Mouse (Mus musculus) neural tube, embryonic 12.5 days (tissue): Measurements from ENCODE around the gene Zfp704. TPM values are rescaled to one million over a fixed set of nuclear protein-coding genes. Genes with fewer than 3 reads are reported as not detected.

ENCODE experiments used
- ATAC-seq: fragments of 200-750 bp; cut with Nextera tagmentation; 2 replicates; pipeline ENCODE4 v1.8.0; 2017; ENCODE audit warnings: low read depth, mild to moderate bottlenecking, moderate TSS enrichment, moderate library complexity; ENCODE audit not compliant: low FRiP score
- H3K27ac ChIP-seq: fragments of 300-500 bp; sonication (generic); 2 replicates; pipeline ENCODE4 v1.5.1; 2016
- H3K27me3 ChIP-seq: fragments of 300-500 bp; sonication (generic); replicated peaks from 2 replicates; pipeline ENCODE4 v1.6.1; 2016; ENCODE audit warnings: mild to moderate bottlenecking
- H3K36me3 ChIP-seq: fragments of 300-500 bp; sonication (generic); 2 replicates; pipeline ENCODE4 v1.6.1; 2016; ENCODE audit warnings: mild to moderate bottlenecking
- H3K4me1 ChIP-seq: fragments of 300-500 bp; sonication (generic); 2 replicates; pipeline ENCODE4 v1.6.1; 2016
- H3K4me2 ChIP-seq: fragments of 300-500 bp; sonication (generic); replicated peaks from 2 replicates; pipeline ENCODE4 v1.6.1; 2016; ENCODE audit warnings: mild to moderate bottlenecking
- H3K4me3 ChIP-seq: fragments of 300-500 bp; sonication (generic); 2 replicates; pipeline ENCODE4 v1.5.1; 2016
- H3K9ac ChIP-seq: fragments of 300-500 bp; sonication (generic); 2 replicates; pipeline ENCODE4 v1.6.1; 2016; ENCODE audit warnings: mild to moderate bottlenecking
- H3K9me3 ChIP-seq: fragments of 300-500 bp; sonication (generic); 2 replicates; pipeline ENCODE4 v1.6.1; 2016; ENCODE audit warnings: mild to moderate bottlenecking
- WGBS: fragments of 180-500 bp; shearing (Covaris S2); methylation state at CpG from one replicate; pipeline ENCODE4 v1.1.7; 2016; 5-methylcytosine and 5-hydroxymethylcytosine counted together
- polyA plus RNA-seq: library from polyadenylated mRNA; unstranded; fragments of >200 nt; fragmentation: Nextera tagmentation; extraction: Ambion mirVana; gene quantifications from 2 replicates; pipeline ENCODE4 v1.2.1, GENCODE M21; 2016

Gene Zfp704
- polyA plus RNA-seq, 1 experiment from 2014 or later: 7.0 TPM

GRCm38 (mm10) chr3:9443476-9443875, 166.4 kb downstream of the Zfp704 start:
- H3K36me3 ChIP-seq: peaks cover 12% of the 10 kb centered on the region; the same call in 1 of the 2 replicates
- no peaks in the 10 kb centered on the region for H3K4me1 ChIP-seq
- 0 out of 2 replicates have a peak, but pooled peaks cover 2% of the 10 kb centered on the region for H3K9me3 ChIP-seq
- no peak overlapping the region for H3K27ac ChIP-seq
- no peak overlapping the region for H3K4me2 ChIP-seq
- H3K4me3 ChIP-seq: no peak overlapping the region
- 85% methylated on average over 2 of the region's 2 CpGs for WGBS
- no peaks in the 10 kb centered on the region for H3K27me3 ChIP-seq
- no peak for ATAC-seq
- H3K9ac ChIP-seq: no peak overlapping the region

GRCm38 (mm10) chr3:9441566-9442540, 168.0 kb downstream of the Zfp704 start:
- Histone ChIP-seq H3K4me2 (no peak overlapping the region), H3K4me1 (no peaks in the 10 kb centered on the region), H3K4me3 (no peak overlapping the region), H3K36me3 (peaks cover 7% of the 10 kb centered on the region; the same call in 1 of the 2 replicates), H3K27me3 (no peaks in the 10 kb centered on the region), H3K9me3 (no peaks in the 10 kb centered on the region), H3K27ac (no peak overlapping the region), H3K9ac (no peak overlapping the region)
- ATAC-seq: no peak
- WGBS: 93% methylated on average over 27 of the region's 27 CpGs

GRCm38 (mm10) chr3:9440466-9440865, 169.4 kb downstream of the Zfp704 start:
- no peak for ATAC-seq
- 84% methylated on average over 6 of the region's 6 CpGs for WGBS
- H3K9ac ChIP-seq: no peak overlapping the region
- peaks cover 4% of the 10 kb centered on the region; the same call in 1 of the 2 replicates for H3K36me3 ChIP-seq
- H3K9me3 ChIP-seq: no peaks in the 10 kb centered on the region
- H3K27ac ChIP-seq: no peak overlapping the region
- no peak overlapping the region for H3K4me3 ChIP-seq
- H3K4me1 ChIP-seq: no peaks in the 10 kb centered on the region
- no peaks in the 10 kb centered on the region for H3K27me3 ChIP-seq
- no peak overlapping the region for H3K4me2 ChIP-seq

DNA sequence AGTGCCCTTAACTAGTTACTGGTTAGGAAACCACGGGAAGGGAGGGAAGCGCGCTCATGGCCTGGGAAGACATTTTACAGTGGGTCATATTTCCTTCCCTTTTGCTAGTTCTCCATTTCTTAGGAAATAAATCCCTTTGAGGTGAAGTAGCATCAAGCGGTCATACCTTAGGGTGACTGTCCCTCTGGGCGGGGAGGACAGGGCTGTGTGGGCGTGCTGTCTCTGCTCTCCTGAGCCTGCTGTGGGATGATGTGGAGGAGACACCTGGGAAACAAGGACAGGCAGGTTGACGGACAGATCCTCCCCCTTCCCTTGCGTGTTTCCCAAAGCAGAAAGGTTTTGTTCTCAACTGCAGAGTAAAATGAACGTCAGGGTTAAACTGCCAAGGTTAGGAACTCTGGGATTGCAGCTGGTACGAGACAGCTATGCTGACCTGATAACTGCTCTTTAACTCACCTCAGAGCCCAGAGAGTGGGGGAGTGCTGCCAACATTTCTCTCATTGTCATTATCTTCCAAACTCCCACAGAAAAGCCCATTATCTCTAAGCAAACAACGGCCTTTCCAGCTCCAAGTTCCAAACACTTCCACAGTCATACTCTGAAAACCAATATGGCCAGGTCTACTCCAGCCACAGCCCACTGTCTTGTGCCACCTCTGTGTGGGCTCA, 170.1 kb downstream of the Zfp704 start:
- Histone ChIP-seq H3K4me1 (no peaks in the 10 kb centered on the region), H3K4me3 (no peak overlapping the region), H3K9me3 (no peaks in the 10 kb centered on the region), H3K27me3 (no peaks in the 10 kb centered on the region), H3K9ac (no peak overlapping the region), H3K36me3 (peaks cover 8% of the 10 kb centered on the region; the same call in 1 of the 2 replicates), H3K27ac (no peak overlapping the region), H3K4me2 (no peak overlapping the region)
- ATAC-seq: no peak
- WGBS: 92% methylated on average over 11 of the region's 11 CpGs

DNA sequence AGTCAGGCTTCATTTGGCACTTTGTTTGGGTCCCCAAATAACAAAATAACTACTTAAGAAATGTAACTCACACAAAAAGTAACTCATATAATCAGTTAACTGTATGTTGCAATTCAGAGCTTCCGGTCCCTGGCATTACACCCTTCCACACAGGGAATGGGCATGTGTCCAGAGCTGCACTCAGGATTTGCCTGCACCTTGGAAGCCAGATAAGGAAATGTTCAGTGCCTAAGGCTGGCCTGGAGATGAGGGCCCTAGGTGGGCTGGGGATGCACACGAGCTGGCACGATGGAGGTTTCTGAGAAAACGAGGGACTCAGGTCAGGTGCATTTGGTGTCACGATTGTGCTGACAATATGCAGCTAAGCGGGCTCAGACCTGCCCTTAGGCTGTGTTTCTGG, 173.6 kb downstream of the Zfp704 start:
- no peak overlapping the region for H3K4me3 ChIP-seq
- ATAC-seq: no peak

GRCm38 (mm10) chr3:9434394-9435175, 175.3 kb downstream of the Zfp704 start:
- Histone ChIP-seq H3K4me2 (no peak overlapping the region), H3K27ac (no peak overlapping the region), H3K4me3 (no peak overlapping the region), H3K27me3 (no peaks in the 10 kb centered on the region), H3K9ac (no peak overlapping the region), H3K36me3 (peaks cover 9% of the 10 kb centered on the region; the same call in 1 of the 2 replicates), H3K9me3 (no peaks in the 10 kb centered on the region), H3K4me1 (no peaks in the 10 kb centered on the region)
- 91% methylated on average over 14 of the region's 14 CpGs for WGBS
- ATAC-seq: no peak

More for the DNA sequence above, 173.6 kb downstream of the Zfp704 start:
- Histone ChIP-seq H3K9me3 (no peaks in the 10 kb centered on the region), H3K27me3 (no peaks in the 10 kb centered on the region), H3K27ac (no peak overlapping the region), H3K4me2 (no peak overlapping the region), H3K9ac (no peak overlapping the region), H3K36me3 (peaks cover 9% of the 10 kb centered on the region; the same call in 1 of the 2 replicates), H3K4me1 (no peaks in the 10 kb centered on the region)
- 93% methylated on average over 6 of the region's 6 CpGs for WGBS

DNA sequence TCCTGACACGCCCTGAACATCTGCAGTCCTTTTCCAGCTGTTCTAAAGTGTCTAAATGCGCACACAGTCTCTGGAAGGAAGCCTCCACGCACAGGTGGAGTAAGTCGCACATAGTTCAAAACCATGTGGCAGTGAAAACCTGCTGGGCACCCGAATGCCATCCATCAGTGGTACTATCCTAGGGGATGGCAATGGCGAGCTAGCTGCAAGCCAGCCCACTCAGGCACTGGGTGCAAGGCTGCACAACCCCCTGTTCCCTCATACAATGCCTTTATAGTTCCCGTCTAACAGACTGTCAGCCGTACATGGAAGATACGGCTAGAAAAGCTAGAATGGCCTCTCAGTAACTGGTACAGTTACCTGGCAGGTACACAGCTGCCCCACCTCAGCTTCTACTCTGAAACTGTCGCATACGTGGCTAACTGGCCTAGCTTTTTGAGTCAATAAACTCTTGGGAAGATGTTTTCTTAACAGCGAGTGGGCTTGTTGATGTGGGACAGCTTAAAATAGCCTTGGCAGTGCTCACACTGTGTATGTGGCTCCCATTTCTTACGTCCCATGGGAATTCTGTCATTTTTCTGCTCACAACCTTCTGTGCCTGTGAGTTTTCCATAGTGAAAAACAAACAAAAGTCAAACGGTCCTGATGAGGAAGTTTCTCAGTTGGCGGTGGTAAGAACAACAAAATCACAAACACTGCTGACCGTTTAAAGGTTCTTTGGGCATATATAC, 176.9 kb downstream of the Zfp704 start:
- 88% methylated on average over 16 of the region's 16 CpGs for WGBS
- Histone ChIP-seq H3K4me2 (no peak overlapping the region), H3K9ac (no peak overlapping the region), H3K27me3 (no peaks in the 10 kb centered on the region), H3K27ac (no peak overlapping the region), H3K4me1 (no peaks in the 10 kb centered on the region), H3K4me3 (no peak overlapping the region), H3K36me3 (peaks cover 9% of the 10 kb centered on the region; the same call in 1 of the 2 replicates), H3K9me3 (no peaks in the 10 kb centered on the region)
- no peak for ATAC-seq

GRCm38 (mm10) chr3:9432226-9432625, 177.7 kb downstream of the Zfp704 start:
- no peak for ATAC-seq
- Histone ChIP-seq H3K27me3 (no peaks in the 10 kb centered on the region), H3K4me2 (no peak overlapping the region), H3K36me3 (0 out of 2 replicates have a peak, but pooled peaks cover 5% of the 10 kb centered on the region), H3K9ac (no peak overlapping the region), H3K4me1 (no peaks in the 10 kb centered on the region), H3K4me3 (no peak overlapping the region), H3K27ac (no peak overlapping the region), H3K9me3 (no peaks in the 10 kb centered on the region)
- WGBS: 73% methylated on average over 3 of the region's 3 CpGs

DNA sequence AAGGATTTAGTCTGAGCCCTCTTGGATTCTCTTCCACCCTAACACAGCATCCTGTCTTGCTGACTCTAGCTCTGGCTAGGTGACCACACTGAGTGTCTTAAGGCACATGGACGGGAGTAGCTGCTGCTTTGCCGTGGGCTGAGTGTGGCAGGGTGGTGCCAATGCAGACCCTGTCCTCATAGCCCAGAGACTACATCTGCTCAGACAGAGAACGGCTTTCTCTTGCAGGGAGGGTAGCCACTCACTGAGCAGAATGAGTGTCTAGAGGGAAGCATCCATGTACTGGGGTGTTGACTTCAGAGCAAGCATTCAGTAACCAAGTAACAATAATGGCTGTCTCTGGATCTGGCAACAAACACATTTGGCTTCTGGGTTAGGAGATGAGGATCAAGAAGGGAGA, 179.9 kb downstream of the Zfp704 start:
- Histone ChIP-seq H3K36me3 (0 out of 2 replicates have a peak, but pooled peaks cover 3% of the 10 kb centered on the region), H3K4me1 (no peaks in the 10 kb centered on the region), H3K9me3 (no peaks in the 10 kb centered on the region), H3K27me3 (no peaks in the 10 kb centered on the region), H3K9ac (no peak overlapping the region), H3K4me2 (no peak overlapping the region), H3K4me3 (no peak overlapping the region), H3K27ac (no peak overlapping the region)
- 90% methylated on average over 3 of the region's 3 CpGs for WGBS
- ATAC-seq: no peak

- no peak for ATAC-seq
- no peaks in the 10 kb centered on the region for H3K27me3 ChIP-seq
- no peaks in the 10 kb centered on the region for H3K4me1 ChIP-seq
- no peak overlapping the region for H3K27ac ChIP-seq
- WGBS: 96% methylated on average over 4 of the region's 4 CpGs
- no peaks in the 10 kb centered on the region for H3K36me3 ChIP-seq
- no peak overlapping the region for H3K4me2 ChIP-seq
- H3K9ac ChIP-seq: no peak overlapping the region
- no peaks in the 10 kb centered on the region for H3K9me3 ChIP-seq
- no peak overlapping the region for H3K4me3 ChIP-seq
Measured at GRCm38 (mm10) chr3:9427826-9428225, 182.1 kb downstream of the Zfp704 start.

- no peak for ATAC-seq
- Histone ChIP-seq H3K4me3 (no peak overlapping the region), H3K9ac (no peak overlapping the region), H3K27me3 (no peaks in the 10 kb centered on the region), H3K36me3 (no peaks in the 10 kb centered on the region), H3K4me1 (no peaks in the 10 kb centered on the region), H3K4me2 (no peak overlapping the region), H3K9me3 (no peaks in the 10 kb centered on the region), H3K27ac (no peak overlapping the region)
- WGBS: 93% methylated on average over 5 of the region's 5 CpGs
Measured at GRCm38 (mm10) chr3:9425661-9426060, 184.2 kb downstream of the Zfp704 start.
